Mouse (Mus musculus): Measurements from ENCODE around the gene Bcl11b.

GRCm38 (mm10) chr12:107979710-107980260 lies 23.6 kb downstream of the Bcl11b start:
- TF ChIP-seq BHLHE40 (IDR thresholded peaks at IDR 0.05; ENCODE audit: low read depth, low read length) (no peak), ZNF384 (IDR thresholded peaks at IDR 0.05; ENCODE audit: low read depth, low read length) (no peak)
